Mouse (Mus musculus) c-Kit-positive CD71-negative TER-119-negative erythroid progenitor cells, embryonic 14.5 days (primary cell): ENCODE data around the gene Kif1c.

Experiments
- DNase-seq: peaks from one replicate; pipeline ENCODE4 v3.0.0-alpha.2; 2013; ENCODE audit warnings: low read depth

Gene Kif1c

DNA sequence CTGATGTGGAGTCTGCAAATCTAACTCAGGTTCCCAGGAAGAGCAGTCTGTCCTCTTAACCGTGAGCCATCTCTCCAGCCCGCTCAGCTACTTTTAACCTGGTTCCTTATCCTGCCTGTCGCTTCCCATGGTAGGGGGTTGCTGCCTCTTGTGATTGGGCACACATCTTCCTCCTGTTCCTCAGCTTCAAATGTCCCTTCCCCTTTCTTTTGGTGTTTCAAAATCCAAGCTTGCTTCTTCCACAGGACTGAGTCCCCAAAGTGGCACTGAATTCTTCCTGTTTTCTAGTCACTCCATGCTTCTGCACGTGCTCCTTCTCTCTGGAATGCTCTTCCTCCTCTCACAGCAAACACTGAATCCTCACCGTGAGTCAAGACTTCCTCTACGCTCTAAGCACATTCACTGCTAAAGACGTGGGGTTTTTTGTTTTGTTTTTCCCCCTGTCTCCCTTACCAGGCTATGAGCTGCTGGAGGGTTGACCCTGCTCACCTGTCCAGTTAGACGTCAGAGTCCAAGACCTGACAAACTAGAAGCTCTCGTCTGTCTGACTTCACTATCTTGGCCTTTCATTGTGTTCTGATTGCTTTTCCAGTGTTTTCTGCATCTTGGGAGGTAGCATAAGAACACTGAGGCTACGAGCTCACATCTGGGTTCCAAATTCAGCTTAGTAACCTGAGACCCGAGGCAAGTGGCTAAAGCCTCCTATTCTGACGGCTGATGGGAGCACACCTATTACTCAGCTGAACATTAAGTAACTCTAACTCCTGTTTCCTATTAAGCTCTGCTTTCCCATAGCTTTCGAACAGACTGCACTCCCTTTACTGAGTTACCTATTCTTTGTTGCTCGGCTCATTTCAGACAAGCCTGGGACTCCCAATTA is 32.8 kb upstream of the Kif1c start:
- no peak for DNase-seq

DNA sequence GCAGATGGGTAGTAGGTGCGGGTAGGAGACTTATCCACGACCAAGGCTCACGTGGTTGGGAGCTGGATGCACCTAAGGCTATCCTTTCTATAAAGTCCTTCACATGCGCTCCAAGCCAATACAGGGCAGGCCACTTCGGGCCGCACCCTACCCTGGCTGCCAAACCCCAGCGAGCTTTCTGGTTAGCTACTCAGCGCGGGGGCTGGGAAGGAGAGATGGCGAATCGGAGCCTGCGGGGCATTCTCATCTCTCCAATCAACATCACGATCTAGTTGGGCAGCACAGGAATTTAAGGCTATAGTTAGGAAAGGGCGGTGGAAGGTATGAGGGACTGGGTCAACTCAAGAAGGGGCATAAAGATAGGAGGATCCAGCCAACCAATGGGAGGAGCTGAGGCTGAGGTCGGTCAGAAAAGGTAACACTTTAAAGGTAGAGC is 32.0 kb upstream of the Kif1c start:
- DNase-seq, result no peak

DNA sequence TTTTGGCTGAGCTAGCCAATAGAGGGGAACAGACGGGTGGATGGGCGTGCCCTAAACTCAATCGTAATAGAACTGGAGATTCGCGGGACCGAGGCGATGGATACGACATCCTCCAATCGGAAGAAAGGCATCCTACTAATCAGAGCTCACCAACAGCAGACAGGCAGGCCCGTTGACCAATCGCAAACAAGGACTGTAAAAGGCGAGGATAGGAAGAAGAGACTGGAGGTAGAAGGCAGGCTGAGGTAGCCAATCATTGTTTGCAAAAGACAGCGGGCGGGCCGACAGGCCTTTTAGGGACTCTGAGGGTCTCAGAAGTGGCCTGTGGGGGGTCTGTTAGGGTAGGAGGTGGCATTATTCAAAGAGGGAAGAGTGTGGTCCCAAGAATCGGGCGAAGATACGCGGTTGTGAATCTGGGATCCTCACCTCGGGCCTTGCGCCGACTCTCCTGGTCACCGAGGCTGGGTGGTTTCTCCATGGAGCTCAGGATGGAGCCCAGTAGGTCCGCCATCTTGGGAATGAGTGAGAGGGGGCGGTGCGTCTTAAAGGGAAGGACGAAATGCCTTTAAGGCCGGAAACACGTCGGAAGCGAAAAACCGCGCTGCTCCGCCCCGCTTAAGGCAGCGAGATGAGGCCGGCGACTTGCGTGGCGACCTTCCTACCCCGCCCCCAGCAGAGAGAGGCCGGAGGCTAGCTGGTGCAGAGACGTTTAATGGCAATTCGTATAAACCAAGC is 31.4 kb upstream of the Kif1c start, which contains the start of gene Spag7:
Spag7 (minus strand) TSS at position 646 of the 735 bp plus-strand sequence.
- DNase-seq, result peak; percentile 97

DNA sequence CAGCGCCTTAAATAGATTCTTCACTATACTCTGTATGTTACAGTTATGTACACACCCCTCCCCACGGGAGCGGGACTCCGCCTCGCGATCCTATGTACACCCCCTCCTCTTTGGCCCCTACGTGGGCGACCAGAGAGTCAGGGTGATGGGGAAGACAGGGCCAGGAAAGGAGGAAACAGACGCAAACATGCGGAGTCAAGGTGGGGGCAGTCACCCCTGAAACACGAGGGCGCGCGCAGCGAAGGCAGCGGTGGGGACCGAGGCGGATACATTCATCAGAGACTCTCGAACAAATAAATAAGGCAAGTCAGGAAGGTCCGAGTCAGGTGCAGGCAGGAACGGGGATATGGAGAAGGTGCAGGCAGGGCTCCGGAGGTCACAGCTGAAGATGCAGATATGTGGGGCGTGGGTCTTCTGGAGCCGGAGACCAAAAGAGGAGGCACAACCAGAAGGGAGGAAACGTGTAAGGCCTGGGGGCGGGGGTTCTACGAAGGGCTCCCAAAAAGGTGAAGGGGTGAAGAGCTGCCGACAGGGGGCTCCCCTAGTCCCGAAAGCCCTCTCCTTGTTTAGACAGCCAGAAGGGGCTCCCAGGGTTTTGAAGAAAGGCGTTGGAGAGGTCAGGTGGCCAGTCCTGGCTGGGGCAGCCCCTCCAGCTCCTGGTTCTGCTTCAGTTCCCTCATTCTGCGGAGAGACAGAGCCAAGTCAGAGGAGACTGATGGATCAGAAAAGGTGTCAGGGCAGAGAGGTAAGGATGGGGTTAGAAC is 30.6 kb upstream of the Kif1c start:
- DNase-seq, result no peak

DNA sequence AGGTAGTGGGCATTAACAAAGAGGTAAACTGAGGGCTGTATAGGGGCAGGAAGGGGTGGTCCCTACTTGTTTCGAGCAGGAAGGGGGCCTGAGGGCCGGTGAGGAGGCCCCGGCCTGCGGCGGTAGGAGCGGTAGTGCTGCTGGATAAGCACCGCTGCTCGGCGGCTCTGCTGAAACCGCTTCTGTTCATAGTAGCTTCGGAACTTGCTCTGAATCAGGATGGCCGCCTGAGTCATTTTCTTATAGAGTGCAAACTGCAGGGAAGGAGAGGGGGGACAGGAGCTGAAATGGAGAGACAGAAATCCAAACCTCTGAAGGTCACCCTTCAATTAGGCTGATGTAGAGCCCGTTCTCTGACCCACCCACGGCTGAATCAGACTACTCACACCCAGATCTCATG is 29.9 kb upstream of the Kif1c start:
- no peak for DNase-seq

DNA sequence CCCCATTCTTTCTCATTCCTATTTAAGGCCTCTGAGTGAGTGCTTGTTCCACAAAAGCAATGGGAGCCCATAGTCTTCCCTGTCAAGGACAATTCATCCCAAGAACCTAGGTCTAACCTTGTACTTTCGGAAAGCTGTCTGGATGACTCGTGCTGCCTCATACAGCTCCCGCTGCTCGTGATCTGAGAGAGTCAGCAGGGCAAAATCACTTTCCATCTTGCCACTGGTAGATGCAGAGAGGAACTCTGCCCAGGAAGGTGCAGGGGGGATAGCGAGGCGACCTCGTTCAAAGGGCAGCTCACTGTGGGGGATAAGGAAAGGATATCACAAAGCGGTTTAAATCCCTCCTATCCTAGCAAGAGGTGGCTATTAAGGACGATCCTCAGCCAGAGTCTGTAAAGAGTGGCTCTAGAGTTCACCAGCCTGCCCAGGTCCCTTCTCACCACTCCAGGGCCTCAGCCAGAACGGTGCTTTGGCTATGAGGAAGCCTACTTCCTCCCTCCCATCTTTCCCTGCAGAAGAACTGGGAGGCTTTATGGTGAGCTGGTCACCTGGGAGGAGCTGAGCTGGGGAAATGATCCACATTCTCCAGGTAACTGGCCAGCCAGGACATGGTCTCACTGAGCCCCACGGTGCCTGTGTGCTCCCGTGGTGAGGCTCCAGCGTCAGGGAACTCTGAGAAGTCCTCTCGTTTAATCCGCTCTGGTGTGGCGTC is 28.9 kb upstream of the Kif1c start:
- DNase-seq, result no peak

DNA sequence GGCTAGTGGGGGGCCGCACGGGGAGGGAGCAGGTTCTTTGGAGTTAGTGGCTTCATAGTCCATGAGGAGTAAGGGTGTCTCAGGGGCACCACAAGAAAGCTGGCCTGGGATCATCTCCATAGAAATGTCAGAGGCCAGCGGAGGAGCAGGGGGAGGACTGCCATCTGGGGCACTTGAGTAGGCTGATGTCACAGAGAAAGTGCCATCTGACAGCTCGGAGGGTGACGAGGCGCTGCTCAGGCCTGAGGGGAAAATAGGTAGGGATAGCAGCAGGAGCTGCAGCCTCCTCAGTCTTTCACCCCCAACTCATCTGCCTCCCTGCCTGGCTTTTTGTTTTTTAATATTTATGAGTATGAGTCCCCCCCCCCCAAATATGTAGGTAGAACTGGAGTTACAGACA is 26.3 kb upstream of the Kif1c start:
- no peak for DNase-seq

DNA sequence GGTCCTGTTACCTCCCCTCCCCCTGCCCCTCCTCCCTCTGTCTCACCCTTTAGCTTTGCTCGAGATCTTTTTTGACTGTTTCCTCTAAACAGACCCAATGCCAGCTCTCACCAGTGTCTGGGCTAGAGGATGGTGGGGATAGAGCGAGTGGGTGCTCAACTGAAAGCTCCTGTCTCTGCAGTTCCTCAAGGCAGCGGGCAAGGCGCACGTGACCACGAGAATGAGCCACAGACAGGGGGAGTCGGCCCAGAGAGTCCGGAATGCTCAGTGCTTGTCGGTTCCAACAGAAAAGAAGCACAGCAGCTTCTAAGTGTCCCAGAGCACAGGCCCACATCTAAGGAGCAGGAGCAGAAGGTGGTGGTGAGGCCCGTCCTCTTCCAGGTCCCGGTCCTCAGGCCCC is 25.8 kb upstream of the Kif1c start:
- no peak for DNase-seq

DNA sequence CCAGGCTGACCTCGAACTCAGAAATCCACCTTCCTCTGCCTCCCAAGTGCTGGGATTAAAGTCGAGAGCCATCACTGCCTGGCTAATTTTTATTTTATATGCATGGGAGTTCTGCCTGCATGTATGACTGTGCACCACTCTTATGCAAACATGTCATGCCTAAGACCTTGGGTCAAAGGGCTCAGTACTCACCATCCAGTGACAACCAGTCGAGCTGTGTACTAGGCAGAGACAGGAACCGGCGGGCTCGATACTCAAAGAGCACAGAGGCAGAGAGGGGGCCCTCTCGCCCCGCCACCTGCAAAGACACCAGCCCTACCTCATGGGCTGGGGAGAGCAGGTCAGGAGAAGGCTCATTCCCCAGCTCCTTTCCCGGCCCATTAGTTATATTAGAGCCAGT is 22.3 kb upstream of the Kif1c start:
- no peak for DNase-seq

DNA sequence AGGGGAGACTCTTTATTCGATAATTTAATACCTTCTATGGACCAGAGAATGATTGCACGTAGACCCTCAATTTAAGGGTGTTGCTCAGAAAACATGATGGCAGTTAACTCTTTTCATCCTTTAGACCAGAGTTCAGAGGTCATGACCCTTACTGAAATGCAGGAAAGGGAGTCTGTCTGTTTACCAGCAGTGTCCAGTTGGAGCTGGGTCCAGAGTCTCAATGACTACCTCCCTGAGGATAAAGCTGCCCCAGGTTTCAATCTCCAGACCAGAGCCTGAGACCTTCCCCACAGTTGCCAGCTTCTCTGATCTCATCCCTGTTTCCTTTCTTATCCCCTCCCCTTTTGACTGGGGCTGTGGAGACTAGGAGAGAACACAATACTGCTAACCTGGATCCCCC is 21.8 kb upstream of the Kif1c start:
- DNase-seq, result no peak

DNA sequence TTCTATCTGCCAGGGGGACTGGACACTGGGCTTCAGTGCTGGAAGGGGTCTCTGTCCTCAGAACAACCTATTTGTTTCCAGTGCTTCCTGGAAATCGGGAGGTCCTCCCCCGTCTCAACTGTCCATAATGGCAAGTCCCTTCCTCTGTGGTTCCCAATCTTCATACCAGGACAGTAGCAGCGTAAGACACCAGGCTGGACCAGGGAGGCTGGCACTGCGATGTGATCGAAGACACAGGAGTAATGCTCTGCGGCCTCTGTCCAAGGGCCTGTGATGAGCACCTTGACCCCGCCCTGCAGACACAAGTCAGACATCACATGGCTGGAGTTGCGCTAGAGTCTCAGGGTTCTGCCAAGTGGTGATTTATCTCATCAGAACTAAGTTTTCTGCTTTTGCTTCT is 21.0 kb upstream of the Kif1c start:
- DNase-seq, result no peak

DNA sequence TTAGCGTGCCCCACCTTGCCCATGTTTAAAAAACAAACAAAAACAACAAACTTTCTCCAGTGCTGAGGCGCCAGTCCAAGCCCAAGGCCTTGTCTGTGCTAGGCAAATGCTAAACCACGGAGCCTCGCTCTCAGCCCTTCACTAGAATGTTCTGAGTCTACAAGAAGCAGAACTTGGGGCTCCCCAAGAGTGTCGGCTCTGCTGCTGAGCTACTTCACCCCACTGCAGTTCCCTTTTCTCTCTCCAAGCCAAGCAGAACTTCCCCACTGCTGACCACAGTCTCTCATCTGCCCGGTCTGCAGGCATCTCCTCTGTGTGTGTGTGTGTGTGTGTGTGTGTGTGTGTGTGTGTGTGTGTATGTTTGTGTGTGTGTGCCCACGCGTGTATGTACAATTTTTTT is 20.5 kb upstream of the Kif1c start:
- DNase-seq, result peak; percentile 36

DNA sequence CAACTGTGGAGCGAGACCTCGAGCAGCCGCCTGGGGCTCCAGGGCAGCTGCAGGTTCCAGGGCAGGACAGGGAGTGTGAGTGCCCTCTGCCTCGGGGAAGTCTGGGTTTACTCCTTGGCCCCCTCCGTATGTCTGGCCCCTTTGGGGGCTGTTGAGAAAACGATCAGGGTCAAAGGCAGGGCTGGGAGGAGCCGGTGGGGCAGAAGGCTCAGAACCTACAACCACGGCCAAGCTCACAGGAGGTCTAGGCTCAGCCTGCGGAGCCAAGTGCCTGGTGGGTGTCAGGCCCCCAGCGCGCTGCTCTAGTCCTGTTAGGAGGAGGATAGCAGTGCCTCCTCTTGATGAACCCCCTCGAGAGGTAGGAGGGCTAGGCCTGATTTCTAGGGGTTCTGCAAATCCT is 19.2 kb upstream of the Kif1c start:
- DNase-seq, result no peak

DNA sequence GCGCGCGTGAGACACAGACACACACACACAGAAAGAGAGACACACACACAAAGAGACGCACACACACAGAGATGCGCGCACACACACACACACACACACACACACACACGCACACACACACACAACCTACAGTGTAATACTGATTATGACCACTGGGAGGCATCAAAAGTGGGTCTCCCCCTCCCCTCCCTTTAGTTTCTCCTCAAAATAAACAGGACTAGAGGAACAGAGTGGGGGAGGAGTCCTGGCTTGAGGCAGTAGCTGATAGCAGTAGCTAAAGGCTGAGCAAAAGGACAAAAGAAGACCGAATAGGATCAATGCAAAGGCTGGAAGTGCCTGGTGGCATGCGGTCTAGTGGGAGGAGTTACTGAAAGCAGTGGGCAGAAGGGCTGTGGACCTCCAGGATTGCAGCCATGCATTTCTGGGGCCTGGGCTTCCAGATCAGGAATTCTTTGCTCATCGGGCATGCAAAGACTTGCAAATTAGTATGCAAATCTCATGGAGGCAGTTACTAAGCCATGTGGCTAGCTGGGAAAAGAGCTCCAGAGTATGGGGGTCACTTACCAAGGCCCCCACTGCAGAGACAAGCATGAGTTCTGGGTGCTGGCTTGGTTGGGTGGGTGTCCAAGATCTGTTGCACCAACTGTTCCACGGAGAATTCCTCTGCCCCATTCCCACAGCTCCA is 18.3 kb upstream of the Kif1c start:
- peak; percentile 39 for DNase-seq

DNA sequence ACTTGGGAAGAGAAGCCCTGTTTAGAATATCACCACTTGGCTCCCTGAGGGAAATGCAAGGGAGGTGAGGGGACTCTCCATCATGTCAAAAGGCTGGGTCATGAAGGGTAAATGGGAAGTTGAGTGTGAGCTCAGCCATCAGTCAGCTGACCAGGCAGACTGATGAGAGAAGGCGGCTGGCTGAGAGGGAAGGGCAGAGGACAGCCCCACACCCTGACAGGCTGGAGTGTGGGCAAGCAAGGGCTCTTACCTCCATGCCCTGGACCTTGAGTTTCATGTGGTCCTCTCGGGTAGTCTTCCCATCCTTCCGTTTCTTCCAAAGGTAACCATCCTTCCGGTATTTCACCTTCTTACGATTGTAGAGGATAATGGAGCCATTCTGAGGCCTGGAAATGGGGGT is 16.7 kb upstream of the Kif1c start:
- no peak for DNase-seq

DNA sequence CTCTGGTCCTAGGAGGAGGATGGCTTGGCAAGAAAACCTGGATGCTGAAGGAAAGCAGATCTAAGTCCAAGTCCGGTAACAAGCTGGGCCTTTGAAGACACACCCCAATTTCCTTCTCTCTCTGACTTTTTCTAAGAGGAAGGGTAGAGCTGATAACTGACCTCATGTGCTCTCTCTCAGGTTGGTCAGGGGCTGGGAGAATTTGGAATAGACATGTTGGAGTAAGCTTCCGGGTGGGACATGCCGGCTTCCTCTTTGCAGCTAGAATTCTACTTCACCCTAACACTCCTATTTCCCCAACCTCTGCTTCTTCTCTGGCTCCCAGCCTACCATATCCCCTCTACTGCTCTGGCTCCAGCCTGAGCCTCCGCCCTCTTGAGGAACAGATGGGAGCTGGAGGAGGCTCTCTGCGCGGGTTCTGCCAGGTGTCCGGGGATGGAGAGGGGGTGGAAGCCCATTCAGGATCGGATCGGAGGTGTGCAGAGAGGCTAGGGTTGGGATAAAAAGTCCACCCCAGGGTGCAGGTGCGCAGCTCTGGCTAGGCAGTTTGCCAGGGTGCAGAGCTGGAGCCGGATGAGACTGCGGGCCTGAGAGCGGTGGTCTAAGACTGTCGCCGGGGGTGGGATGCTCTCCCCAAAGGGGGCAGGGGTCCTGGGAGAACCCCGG is 13.3 kb upstream of the Kif1c start:
- no peak for DNase-seq

DNA sequence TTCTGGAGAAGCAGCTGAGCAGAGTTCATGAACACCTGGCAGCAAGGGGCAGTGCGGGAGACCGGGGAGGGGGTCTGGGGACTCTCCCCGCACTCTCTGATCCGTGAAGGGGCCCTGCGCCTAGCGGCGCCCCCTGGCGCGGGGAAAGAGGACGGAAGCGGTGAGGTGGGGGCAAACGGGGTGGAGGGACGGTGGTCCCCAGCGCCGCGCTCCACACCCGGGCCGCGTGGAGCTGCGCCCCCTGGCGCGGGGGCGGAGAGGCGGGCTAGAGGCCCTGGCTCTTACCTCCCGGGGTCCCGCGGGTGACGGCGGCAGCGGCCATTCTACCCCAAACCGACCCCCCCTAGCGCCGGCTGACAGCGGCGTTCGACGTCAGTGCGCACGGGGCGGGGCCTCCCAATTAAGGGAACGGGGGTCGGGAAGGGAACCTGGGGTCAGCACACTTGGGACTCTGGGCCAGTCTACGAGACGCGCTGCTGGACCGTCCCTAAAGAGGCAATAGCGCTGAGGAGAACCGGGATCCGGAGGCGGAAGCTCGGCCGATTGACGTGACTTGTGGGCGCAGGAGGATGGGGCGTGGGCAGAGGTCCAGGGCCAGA is 12.6 kb upstream of the Kif1c start, which contains the start of gene Camta2:
Camta2 (minus strand) TSS at position 505 of the 599 bp plus-strand sequence.
- DNase-seq, result peak; percentile 60

DNA sequence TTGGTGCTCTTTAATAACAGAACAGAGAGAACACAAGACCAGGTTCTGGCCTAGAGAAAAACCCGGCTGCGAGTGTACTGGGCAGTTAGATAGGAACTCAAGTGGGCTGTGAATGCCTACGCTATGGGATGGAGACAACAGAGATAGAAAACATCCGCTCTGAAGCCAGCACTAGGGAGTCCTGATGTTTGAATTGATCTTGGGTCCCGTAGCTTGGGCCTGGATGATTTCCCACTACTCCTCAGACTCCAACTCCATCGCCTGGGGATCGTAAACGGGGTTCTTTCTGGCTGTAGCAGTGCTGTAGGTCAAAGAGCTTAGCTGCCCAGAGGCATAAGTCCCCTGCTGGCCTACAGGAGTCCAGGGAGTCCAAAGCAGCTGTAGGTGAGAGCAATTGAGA is 12.0 kb upstream of the Kif1c start:
- DNase-seq, result no peak

DNA sequence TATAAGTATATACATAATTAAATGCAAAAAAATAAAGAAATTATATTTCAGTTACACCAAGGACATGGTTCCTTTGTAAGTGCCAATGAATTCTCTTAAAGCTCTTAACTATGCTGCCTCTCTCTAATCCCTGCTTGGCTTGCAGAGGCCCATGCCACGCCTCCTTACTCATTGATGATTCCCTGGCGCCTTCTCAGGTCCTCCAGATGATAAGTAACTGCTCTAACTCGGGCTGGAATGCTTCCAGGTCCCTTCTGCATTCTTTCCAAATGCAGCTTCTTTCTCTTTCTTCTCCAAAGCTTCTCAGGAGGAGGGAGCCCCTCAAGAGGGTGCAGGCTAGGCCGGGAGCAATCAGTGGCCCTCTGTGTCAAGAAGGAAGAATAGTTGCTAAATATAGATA is 10.8 kb upstream of the Kif1c start:
- no peak for DNase-seq

DNA sequence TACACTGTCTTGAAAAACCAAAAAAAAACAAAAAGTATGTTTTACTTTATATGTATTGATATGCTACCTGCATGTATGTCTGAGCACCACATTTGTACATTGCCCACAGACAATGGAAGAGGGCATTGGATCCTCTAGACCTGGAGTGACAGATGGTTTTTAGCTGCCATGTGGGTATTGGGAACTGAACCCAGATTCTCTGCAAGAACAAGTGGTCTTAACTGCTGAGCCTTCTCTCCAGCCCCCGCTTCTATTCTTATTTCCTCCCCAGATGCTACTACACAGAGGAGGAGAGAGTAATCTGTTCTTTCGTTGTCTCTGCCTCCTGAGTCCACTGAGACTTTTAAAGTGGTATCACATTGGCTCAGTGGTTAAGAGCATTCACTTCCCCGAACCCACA is 6.8 kb upstream of the Kif1c start:
- DNase-seq, result no peak
